Mouse (Mus musculus): ENCODE measurements around the gene Dlx6. TPM values are rescaled to one million over a fixed set of nuclear protein-coding genes. Genes with fewer than 3 reads are reported as not detected.
A peak's percentile ranks its signal among the peaks of the same experiment; 100 is the strongest.

Gene Dlx6
- total RNA-seq, 2 experiments from 2014 or later, result 7.3 to 21.3 TPM

DNA sequence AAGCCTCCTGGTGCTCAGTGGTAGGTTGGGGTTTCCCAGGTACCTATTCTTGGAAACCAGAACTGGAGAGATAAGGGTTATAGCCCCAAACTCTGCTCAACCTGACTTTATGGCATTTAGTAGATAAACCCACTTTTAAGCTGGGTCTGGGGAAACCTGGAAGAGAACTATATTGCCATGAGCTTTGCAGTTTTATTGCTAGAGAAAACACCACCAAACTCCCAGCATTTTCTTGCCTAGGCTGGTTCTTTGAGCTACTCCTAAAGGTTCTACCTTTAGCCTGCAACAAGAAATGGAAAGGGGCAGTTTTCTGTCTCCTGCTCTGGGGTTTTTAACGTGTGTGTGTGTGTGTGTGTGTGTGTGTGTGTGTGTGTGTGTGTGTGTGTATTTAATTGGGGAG lies 4.6 kb upstream of the Dlx6 start:
- DNase-seq (ENCODE audit: low spot score in 2 of 2), result no peak
- intact Hi-C loops (cut with DNase I), result no loop called here

DNA sequence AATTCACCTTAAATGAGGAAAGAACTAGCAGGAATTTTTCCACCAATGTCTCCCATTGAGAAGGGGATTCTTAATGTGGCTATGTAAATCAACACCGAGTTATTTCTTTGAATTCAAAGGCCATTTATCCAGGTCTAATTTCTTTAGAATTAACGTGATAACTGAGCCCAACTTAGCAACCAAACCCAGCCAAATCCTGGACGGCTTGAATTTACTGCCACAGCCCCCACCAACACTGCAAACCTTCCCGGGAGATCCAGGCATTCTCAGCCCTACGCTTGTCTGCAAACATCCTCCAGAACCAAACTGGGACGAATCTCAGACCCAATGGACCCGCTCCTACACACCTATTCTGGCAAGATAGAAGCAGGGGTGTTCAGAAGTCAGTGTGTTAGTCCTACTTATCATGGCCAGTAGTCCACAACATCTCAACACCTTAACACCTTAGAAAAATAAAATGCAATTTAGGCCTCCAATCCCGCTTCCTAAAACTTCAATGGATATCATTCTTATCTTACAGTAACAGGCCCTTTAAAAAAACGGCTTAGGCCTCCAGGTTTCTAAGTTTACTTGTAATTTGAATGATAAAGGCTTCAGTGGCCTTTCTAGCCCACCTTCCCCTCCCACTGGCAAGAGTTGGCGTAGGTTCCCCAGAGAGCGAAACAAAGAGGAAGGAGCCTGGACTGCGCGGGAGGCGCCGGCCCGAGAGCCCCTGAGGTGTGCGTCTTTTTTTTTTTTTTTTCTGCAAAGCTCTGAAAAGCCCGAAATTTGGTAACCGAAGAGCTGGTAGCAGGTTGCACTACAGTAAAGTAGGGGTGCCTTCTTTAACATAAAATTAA lies 3.8 kb upstream of the Dlx6 start:
- DNase-seq (ENCODE audit: low spot score in 2 of 2), result no peak
- intact Hi-C loops (cut with DNase I), result no loop called here

DNA sequence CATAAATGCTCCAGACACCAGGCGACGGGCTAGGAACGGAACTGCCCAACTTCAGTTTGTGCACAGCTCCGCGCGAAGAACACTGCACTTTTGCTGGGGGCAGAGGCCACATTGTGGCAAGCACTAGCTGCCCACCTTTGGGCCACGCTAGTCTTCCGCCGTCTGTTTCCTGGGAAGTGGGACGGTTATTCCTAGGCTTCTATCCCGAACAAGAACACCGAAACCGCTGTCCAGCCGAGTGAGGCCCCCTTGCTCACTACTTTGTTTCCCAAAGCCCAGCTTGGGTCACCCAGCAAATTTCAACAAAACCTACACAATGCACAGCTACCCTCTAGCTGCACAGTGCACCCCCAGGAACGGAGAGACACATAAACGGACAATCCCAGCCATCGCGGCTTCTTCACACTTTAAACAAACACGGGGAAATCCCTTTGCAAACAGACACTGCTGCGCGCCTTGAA lies 3.2 kb upstream of the Dlx6 start:
- DNase-seq (ENCODE audit: low spot score in 2 of 2), result no peak
- intact Hi-C loops (cut with DNase I), result loop anchor here (5.0 kb wide), 1 partner anchor 283 kb away; the partner anchor contains the start of gene Sem1

DNA sequence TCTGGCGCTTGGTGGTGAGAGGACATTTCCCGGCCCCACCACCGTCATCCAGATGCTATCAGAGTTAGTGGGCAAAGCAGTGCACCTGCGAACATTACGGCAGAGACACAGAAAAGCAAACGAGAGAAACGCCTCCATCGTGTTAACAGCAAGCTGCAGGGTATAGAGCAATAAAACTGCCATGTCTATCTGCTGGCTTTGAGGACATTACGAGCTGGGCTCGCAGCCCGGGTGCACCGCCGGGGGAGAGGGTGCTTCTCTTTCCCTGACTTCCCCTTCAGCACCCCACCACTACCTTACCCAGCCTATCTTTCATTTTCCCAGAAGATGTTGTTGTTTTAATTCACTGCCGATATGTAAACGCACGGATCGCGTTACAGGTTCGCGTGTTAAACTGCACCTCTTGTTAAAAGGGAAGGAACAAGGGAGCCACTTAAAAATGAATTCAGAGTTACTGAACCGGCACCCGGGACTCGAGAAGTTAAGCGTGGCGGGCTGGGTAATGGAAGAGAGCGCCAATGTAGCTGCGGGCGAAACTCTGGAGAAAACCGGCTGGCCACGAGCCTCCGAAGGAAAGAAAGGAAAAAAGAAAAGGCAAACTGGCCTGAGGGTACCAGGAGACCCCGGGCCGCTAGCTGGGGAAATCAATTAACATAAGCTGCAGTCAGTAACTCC lies 2.6 kb upstream of the Dlx6 start:
- DNase-seq (ENCODE audit: low spot score in 2 of 2), result no peak
- intact Hi-C loops (cut with DNase I), result loop anchor here (5.0 kb wide), 1 partner anchor 283 kb away; the partner anchor contains the start of gene Sem1

DNA sequence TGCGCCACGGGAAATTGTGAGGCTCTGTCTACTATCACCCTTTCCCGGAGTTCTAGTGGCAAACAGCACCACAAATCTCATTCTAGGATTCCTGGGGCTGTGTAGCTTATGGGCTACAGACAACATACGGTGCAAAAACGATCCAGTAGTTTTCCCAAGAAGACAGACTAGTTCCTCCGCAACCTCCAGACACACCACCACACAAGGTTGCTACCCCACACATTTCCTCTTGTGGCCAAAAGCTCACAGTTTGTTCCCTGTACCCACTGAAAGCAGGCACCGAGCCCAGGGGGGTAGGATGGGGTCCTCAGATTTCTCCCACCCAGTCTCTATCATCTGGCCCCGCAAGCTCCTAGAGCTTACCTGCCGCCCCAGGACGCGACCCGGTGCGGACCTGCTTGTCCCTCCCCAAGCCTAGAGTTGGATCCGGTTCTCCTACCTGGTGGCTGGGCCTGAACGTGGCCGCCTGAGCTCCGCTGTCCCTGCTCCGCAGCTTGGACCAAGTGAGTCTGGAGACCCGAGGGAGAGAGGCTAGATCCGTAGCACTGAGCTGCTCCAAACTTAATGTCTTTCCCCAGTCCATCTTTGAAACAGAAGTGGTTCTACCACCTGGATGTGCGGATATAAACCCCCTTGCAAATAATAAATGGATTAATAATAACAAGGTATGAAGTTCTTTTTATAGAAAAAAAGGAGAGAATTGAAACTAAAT lies 1.9 kb upstream of the Dlx6 start:
- intact Hi-C loops (cut with DNase I), result loop anchor here (5.0 kb wide), 1 partner anchor 284 kb away; the partner anchor contains the start of gene Sem1
- no peak for DNase-seq (ENCODE audit: low spot score in 2 of 2)

DNA sequence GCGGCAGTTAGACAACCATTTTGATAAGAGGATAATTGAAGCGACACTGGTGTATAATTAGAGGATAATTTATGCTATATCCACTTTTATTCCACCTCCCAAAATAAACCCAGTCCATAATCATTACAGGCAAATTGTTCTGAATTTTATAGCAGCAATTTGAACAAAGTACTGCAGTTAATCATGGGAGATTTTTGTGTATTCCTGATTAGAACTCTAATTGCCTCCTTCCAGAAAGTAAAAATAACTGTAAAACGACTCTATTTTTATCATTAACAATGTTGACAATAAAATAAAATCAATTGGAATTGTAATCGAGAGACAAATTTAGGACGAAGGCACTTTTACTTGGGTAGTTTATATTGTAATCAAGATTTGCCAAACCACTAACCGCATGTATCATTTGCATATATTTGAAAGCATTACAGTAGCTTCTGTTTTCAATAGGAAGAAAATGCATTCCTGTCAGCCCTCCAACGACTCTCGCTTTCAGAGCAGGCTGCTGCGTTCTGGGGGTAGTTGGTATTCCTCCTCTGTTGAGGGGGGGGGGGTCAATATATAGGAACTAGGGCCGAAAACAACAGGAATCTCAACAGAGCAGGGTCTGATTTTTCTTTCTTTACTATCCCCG lies 1.2 kb upstream of the Dlx6 start:
- intact Hi-C loops (cut with DNase I), result loop anchor here (5.0 kb wide), 1 partner anchor 285 kb away; the partner anchor contains the start of gene Sem1
- DNase-seq (ENCODE audit: low spot score in 2 of 2), result no peak

DNA sequence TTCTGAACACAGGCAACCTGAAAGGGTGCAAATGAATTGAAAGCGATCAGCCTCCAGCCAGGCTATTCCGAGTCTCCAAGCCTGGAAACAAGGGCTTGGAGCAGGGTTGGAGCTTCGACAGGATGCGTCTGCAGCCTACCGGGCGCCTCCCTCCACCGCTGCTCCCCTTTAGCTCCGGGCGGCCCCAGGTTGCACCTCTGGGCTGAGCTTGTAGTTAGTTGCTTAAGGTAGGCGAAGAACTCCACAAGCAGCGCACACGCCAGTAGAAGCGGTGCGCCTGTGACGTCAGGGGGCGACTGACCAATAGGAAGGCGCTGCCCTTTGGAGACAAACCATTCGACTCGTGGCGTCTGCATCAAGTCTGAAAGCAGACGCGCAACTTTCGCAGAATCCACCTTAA lies 523 bp upstream of the Dlx6 start:
- peak in 1 of 2 experiments; percentile 65 for DNase-seq (ENCODE audit: low spot score in 2 of 2)
- intact Hi-C loops (cut with DNase I), result loop anchor here (5.0 kb wide), 1 partner anchor 285 kb away; the partner anchor contains the start of gene Sem1

DNA sequence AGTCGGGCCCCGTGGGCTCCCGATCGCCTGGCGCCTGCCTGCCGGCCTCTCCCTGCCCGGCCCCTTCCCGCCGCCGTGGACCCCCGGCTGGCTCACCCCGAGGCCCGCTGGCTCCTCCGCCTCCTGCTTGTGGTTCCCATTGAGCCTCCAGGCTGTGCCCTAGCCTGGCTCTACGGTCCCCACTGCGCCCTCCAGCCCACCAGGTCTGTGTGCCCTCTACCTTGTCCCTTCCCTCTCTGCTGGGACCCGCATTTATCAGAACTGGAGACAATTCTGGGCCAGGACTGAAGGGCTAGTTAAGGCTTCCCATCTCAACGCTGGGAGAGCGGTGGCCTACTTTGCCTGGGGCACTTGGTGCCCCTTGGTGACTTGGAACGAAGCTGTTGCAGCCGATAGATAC lies 821 bp downstream of the Dlx6 start:
- intact Hi-C loops (cut with DNase I), result loop anchor here (5.0 kb wide), 1 partner anchor 287 kb away; the partner anchor contains the start of gene Sem1
- no peak for DNase-seq (ENCODE audit: low spot score in 2 of 2)

DNA sequence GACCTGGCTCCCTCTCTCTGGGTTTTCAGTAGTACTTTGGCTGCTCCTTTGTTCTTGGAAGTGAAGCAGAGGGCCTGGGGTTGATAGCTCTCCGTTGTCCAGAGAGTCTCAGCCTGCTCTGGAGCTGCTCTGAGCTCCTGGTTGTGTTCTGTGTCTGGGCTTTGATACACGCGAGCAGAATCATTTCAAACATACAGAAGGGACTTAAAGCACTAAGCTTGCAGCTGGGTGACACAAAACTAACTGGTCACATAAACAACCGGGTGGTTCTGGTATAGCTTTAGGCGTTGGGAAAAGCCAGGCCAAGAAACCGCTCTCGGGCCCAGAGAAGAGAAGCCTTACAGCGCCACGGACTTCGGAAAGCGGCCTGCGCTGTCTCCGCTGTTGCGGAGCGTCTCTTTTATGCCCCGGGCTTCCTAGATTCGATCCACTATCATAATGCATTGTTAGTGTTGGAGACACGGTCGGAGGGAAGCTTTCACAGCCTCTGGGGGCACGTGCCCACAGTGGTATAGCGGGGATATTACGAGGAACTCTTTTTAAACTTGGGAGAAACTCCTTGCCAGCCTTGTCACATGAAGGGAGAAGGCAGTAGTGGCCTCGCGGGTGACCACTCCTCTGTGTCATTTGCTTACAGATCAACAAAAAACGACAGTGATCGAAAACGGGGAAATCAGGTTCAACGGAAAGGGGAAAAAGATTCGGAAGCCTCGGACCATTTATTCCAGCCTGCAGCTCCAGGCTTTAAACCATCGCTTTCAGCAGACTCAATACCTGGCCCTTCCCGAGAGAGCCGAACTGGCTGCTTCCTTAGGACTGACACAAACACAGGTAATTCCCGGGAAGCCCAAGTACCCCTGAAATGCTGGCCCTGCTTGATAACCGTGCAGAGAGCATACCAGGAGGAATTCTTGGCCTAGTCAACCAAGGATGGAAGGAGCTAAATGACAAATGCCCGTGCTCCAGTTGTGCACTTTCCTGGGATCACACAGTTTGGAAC lies 1.6 kb downstream of the Dlx6 start:
- DNase-seq (ENCODE audit: low spot score in 2 of 2), result no peak
- intact Hi-C loops (cut with DNase I), result loop anchor here (5.0 kb wide), 1 partner anchor 287 kb away; the partner anchor contains the start of gene Sem1

DNA sequence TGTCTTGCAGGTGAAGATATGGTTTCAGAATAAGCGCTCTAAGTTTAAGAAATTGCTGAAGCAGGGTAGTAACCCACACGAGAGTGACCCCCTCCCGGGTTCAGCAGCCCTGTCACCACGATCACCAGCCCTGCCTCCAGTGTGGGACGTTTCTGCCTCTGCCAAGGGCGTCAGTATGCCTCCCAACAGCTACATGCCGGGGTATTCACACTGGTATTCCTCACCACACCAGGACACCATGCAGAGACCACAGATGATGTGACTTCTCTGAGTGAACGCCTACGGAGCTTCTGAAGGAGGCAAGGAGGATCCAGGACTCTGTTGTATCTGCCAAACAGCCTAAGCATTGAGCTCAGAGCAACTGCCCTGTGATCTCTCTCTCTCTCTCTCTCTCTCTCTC lies 3.9 kb downstream of the Dlx6 start:
- no peak for DNase-seq (ENCODE audit: low spot score in 2 of 2)
- intact Hi-C loops (cut with DNase I), result no loop called here

DNA sequence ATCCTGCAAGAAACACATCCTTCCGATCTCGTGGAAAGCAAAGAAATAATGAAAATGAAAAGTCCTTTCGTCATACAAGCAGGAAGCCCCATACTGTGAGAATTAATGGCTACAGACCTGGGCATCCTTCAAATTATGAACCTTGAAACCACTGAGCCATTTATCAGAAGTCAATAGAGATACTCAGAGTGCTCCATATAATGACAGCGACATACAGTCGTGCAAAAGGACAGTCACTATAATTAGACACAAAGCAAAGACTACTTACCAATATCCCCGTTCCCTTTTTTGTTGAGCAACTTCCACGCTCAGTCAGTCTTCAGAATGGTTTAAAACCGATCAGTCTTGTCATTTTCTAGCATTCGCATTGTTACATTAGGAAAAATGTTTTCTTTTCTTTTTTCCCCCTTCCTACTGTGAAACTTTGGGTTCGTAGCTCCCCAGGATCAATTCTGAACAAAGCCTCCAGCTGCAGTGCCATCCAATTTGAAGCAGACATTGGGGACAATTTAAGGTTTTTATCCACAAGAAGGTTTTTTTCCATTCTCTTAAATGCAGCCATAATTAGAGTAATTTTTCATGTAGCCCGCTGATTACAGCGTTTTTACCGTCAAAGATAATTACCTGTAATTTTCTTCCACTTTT lies 6.0 kb downstream of the Dlx6 start:
- DNase-seq (ENCODE audit: low spot score in 2 of 2), result no peak
- intact Hi-C loops (cut with DNase I), result no loop called here

DNA sequence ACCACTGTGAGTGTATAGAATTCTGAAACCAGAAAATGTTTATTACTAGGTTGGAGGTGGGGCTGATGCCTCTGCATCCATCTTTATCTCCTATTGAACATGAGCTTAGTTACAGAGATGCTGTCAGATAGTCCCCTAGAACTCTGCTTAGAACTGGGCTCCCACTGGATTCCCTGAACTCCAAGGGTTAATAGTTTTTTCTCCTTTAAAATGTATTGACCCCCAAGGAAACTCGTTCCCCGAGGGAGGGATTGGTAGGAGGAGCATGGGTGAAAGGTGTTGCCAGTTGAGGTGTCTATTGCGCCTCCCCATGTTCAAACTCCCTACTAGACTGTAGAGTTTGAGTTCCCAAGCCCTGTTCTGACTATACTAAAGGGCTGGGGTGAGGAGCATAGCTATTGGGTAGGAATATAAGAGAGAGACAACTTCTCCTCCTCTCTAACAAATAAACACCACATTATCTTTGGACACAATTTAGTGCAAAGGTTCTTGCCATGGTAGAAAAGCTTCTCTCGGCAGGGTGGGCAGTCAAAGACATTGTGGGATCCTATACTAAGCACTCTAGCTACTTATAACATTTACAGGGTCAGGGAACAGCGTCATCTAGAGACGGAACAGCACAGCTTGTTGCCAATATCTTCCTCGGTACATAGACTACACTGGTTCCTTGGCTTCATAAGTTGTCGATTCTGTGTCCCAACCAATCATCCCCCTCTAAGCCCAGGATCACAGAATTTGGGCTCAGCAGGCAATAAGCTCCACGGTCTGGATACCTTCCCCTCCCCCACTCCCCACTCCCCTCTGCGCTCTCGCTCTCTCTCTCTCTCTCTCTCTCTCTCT lies 7.0 kb downstream of the Dlx6 start:
- no peak for DNase-seq (ENCODE audit: low spot score in 2 of 2)

DNA sequence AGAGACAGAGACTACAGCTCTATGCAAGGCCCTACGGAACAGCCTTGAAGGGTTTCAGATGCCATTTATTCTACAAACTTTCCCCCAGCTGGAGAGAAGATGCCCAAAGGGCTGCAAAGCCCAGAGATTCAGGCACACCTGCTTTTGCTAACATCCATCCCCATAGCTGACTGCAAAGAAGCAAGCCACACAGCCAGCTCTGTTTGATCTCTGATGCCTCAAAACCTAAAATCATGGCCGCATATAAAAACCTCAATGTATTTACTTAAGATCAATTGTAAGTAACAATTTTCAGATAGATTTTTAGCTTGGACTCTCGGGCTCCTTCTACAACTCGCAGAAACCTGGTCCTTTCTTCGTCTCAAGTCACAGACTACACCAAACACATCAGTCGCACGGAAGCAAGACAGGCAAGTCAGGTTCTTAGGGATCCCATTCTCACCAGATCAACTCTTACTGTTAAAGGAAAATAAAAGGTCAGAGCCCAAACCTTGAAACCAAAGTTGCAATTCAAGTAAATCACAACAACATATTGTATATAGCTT lies 7.8 kb downstream of the Dlx6 start:
- DNase-seq (ENCODE audit: low spot score in 2 of 2), result no peak
- intact Hi-C loops (cut with DNase I), result no loop called here

More for the DNA sequence above, 7.0 kb downstream of the Dlx6 start:
- intact Hi-C loops (cut with DNase I), result no loop called here

DNA sequence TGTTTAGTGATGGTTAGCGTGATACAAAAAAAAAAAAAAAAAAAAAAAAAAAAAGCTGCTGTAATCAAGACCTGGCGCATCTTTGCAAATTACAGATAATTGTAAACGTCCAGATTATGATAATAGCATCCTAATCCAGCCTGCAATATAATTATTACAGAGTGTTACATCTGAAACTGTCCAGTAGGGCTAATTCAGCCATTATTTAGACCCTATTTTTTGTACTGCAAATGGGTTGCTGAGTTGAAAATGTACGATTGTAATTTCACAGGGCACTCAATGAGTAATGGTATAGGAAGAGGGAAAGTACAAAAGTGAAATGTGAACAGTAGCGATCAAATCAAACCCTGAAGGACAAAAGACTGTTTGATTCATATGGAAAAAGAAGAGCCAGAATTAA lies 8.6 kb downstream of the Dlx6 start:
- DNase-seq (ENCODE audit: low spot score in 2 of 2), result no peak
- intact Hi-C loops (cut with DNase I), result no loop called here

DNA sequence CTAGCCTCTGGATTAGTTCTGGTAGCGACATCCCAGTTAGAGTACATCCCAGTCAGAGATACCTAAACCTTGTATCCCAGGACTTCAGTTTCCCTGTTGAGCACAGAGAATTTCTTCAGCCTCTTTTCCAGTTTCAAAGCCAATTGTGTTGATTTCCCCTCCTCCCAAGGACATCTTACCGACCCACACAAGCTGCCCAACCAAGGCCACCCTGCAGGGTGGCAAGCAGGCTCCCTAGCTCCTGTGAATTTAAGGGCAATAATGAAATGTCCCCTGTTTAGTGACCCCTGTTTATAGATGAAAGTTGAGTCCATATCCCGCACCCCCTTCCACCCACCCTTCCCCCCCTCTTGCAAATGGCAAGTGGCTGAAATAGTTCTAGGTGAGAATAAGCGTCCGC lies 9.7 kb downstream of the Dlx6 start:
- no peak for DNase-seq (ENCODE audit: low spot score in 2 of 2)
- intact Hi-C loops (cut with DNase I), result no loop called here

DNA sequence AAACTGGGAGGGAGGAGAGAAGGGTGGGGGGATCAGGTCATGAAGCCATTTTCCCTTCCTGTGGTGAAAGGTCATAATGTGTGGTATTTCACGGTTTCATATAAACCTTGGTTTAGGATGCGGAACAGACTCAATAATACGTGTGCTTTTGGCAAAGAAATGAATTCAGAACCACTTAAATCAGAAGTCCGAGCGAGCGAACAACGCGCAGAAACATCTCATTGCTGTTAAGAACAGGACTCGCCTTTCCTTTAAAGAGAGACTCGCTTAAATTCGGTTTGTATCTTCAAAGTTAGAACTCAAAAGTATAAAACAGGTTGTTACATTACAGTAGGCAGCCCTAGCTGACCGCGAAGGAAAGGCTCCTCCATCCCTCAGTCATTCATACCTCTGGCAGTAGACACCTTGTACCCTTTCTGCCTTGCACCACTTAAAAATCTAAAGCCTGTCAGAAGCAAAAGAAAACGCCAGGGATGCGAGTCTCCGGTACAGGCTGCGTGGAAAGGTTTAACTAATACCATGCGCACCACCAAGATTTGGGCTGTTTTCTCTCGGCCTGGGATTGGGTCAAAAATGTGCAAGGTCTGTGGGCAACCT lies 10.4 kb downstream of the Dlx6 start:
- intact Hi-C loops (cut with DNase I), result no loop called here
- DNase-seq (ENCODE audit: low spot score in 2 of 2), result no peak
